Mouse (Mus musculus) gastrocnemius, adult 2 months (tissue): ENCODE results near the gene Sp100. TPM values are rescaled to one million over a fixed set of nuclear protein-coding genes. Genes with fewer than 3 reads are reported as not detected.

Experiments
- DNase-seq: peaks from one replicate; pipeline ENCODE4 v3.0.0; 2022
- H3K27ac ChIP-seq: fragments of 200-600 bp; 2 replicates; pipeline ENCODE4 v1.8.1; 2022; ENCODE audit warnings: mild to moderate bottlenecking
- H3K4me3 ChIP-seq: fragments of 200-600 bp; 2 replicates; pipeline ENCODE4 v1.8.1; 2022; ENCODE audit warnings: mild to moderate bottlenecking, moderate library complexity
- CTCF ChIP-seq: fragments of 200-600 bp; IDR thresholded peaks from 2 replicates; pipeline ENCODE4 v1.8.1; 2022; ENCODE audit warnings: antibody characterized with exemption, mild to moderate bottlenecking, moderate library complexity
- intact Hi-C: fragments of 180-260 bp; cut with DNase I; formaldehyde crosslinking; loops from one replicate; pipeline ENCODE4 v1.15.1; 2025
- microRNA-seq: library from miRNA; unstranded; fragments of <30 nt; microRNA quantifications from one replicate; pipeline ENCODE4 v1.2.0, GENCODE M21; 2021
- total RNA-seq, 2 experiments: library from RNA; stranded (reverse); gene quantifications; 2 replicates each; pipeline ENCODE4 v1.2.3; 2021

Sp100 gene
- total RNA-seq, 2 experiments from 2014 or later: 6.3 to 7.8 TPM

- no peak for DNase-seq
- H3K4me3 ChIP-seq: no peak overlapping the region
- TF ChIP-seq CTCF: no peak
- H3K27ac ChIP-seq: no peak overlapping the region
- intact Hi-C loops: no loop called here
Observed at GRCm38 (mm10) chr1:85742916-85743505, 93.2 kb downstream of the Sp100 start.

GRCm38 (mm10) chr1:85744539-85744938 lies 94.8 kb downstream of the Sp100 start:
- no peak overlapping the region for H3K27ac ChIP-seq
- intact Hi-C loops: no loop called here
- TF ChIP-seq CTCF: no peak
- no peak for DNase-seq
- H3K4me3 ChIP-seq: no peak overlapping the region

DNA sequence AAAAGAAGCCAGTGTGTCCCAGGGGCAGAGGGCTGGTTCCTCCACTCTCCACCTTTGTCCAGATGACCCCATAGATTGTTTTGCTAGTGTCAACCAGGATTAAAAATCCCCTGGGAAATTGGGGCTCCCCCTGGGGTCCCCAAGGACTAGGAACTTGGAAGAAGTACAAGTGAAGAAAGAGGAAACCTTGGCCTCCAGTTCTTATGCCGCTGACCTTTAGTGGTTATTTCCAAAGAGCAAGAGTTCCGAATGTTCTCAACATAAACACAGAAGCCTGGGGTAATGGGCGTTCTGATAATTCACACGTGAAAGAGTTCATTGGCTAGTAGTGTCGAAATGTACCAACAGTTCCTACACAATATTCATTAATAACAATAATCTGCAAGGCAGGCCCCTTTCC lies 96.7 kb downstream of the Sp100 start:
- H3K27ac ChIP-seq: no peak overlapping the region
- no peak overlapping the region for H3K4me3 ChIP-seq
- intact Hi-C loops: no loop called here
- no peak for TF ChIP-seq CTCF
- DNase-seq: no peak

GRCm38 (mm10) chr1:85749829-85750228 lies 100.0 kb downstream of the Sp100 start:
- TF ChIP-seq CTCF: no peak
- H3K27ac ChIP-seq: peak overlapping the region; percentile 31; the same call in 1 of the 2 replicates
- no peak overlapping the region for H3K4me3 ChIP-seq
- intact Hi-C loops: no loop called here
- peak; percentile 30 for DNase-seq

DNA sequence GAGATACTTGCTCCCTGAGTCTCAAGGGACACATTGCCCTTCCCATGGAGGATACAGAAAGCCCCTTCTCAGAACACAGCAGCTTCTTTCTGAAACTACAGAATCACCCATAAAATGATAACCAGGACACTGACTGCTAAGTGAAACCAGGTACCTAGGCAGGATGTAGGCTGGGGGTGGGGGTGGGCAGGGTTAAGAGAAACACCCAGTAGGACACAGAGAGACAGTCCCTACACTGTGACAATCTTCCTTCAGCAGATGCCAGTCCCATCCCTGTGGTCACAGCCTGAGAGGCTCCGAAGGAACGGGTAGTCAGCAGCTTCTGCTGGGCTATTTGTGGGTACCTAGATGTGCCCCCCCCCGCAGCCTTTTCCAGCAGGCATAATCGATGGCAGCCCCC lies 100.9 kb downstream of the Sp100 start:
- H3K27ac ChIP-seq: peak overlapping the region; percentile 78
- no peak for DNase-seq
- intact Hi-C loops: no loop called here
- no peak overlapping the region for H3K4me3 ChIP-seq
- TF ChIP-seq CTCF: no peak

- intact Hi-C loops: no loop called here
- Histone ChIP-seq H3K27ac (peak overlapping the region; percentile 78), H3K4me3 (no peak overlapping the region)
- DNase-seq: peak; percentile 66
- no peak for TF ChIP-seq CTCF
Observed at GRCm38 (mm10) chr1:85751494-85751893, 101.7 kb downstream of the Sp100 start.

- DNase-seq: no peak
- H3K4me3 ChIP-seq: no peak overlapping the region
- H3K27ac ChIP-seq: peak overlapping the region; percentile 78
- TF ChIP-seq CTCF: no peak
- intact Hi-C loops: no loop called here
Observed at GRCm38 (mm10) chr1:85751932-85752680, 102.3 kb downstream of the Sp100 start.

- peak overlapping the region; percentile 51 for H3K4me3 ChIP-seq
- peak overlapping the region; percentile 88 for H3K27ac ChIP-seq
- peak; percentile 50 for DNase-seq
- intact Hi-C loops: loop anchor here (2.0 to 5.0 kb wide), 2 partner anchors 69 to 85 kb away; no protein-coding TSS in a partner anchor
- no peak for TF ChIP-seq CTCF
Observed at GRCm38 (mm10) chr1:85757531-85758230, 107.9 kb downstream of the Sp100 start.

- DNase-seq: peak; percentile 59
- H3K27ac ChIP-seq: peak overlapping the region; percentile 88
- H3K4me3 ChIP-seq: peak overlapping the region; percentile 51
- no peak for TF ChIP-seq CTCF
- intact Hi-C loops: loop anchor here (2.0 to 5.0 kb wide), 2 partner anchors 68 to 84 kb away; no protein-coding TSS in a partner anchor
Observed at GRCm38 (mm10) chr1:85758231-85758968, 108.6 kb downstream of the Sp100 start.

DNA sequence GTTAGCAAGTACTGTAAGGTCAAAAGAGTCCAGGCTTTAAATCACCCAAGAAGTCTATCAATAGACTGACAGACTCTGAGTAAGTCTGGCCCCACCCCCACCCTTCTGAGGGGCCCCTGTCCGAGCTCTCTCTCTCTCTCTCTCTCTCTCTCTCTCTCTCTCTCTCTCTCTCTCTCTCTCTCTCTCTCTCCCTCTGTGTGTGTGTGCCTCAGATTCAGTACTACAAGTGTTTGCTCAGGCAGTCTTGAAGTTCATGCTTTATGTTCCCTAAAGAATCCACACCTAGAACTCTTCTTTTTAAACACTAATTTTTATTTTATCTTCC lies 109.1 kb downstream of the Sp100 start:
- intact Hi-C loops: loop anchor here (2.0 to 5.0 kb wide), 2 partner anchors 68 to 83 kb away; no protein-coding TSS in a partner anchor
- TF ChIP-seq CTCF: no peak
- Histone ChIP-seq H3K4me3 (no peak overlapping the region), H3K27ac (peak overlapping the region; percentile 88; the same call in 1 of the 2 replicates)
- no peak for DNase-seq

Small RNAs within 50 kb of the gene (microRNA-seq; reads per million reads assigned to microRNA genes)
- not detected for gene Mir8096

Other genes with a start within 250 kb of the Sp100 start
- not detected for gene G530012D18Rik, start 74.3 kb upstream of the Sp100 start, total RNA-seq
- gene Sp110, start 51.2 kb upstream of the Sp100 start, total RNA-seq: 1 to 10 TPM in 1 of 2 experiments, under 1 TPM in 1; 0.71 to 1.1 TPM
- gene Sp140, start 49.6 kb upstream of the Sp100 start, total RNA-seq: under 1 TPM; 0.47 to 0.59 TPM
- under 1 TPM in 1 of 2 experiments, not detected in 1; 0.15 TPM for gene A630001G21Rik, start 128.7 kb downstream of the Sp100 start, total RNA-seq
- gene Cab39, start 143.5 kb downstream of the Sp100 start, total RNA-seq: 100 to 1,000 TPM; 191 to 193 TPM
- 10 to 100 TPM; 22.3 to 23.1 TPM for gene Itm2c, start 244.3 kb downstream of the Sp100 start, total RNA-seq